Mouse (Mus musculus) thymus, postnatal 36 days (tissue): ENCODE results near the gene Odf3.

ENCODE experiments used
- DNase-seq, 2 experiments: peaks; one replicate each; pipeline ENCODE4 v3.0.0; 2022; ENCODE audit warnings: mixed read lengths in 2 of 2

The Odf3 gene

GRCm38 (mm10) chr7:140844905-140845665, 2.5 kb upstream of the Odf3 start, which contains the start of gene Scgb1c1:
Gene Scgb1c1 (plus strand): TSS chr7:140845547.
- peak; percentile 82 to 90 for DNase-seq

- DNase-seq = no peak
Measured at GRCm38 (mm10) chr7:140845683-140846082, 1.9 kb upstream of the Odf3 start.

GRCm38 (mm10) chr7:140846676-140847075, 929 bp upstream of the Odf3 start:
- no peak for DNase-seq

GRCm38 (mm10) chr7:140848591-140848990, 986 bp downstream of the Odf3 start:
- DNase-seq = no peak

- DNase-seq = no peak
Measured at GRCm38 (mm10) chr7:140851916-140852315, 4.3 kb downstream of the Odf3 start.

GRCm38 (mm10) chr7:140853386-140853785, 5.8 kb downstream of the Odf3 start:
- no peak for DNase-seq

GRCm38 (mm10) chr7:140854483-140854882, 6.9 kb downstream of the Odf3 start:
- no peak for DNase-seq

GRCm38 (mm10) chr7:140855181-140855580, 7.6 kb downstream of the Odf3 start:
- no peak for DNase-seq

- DNase-seq = peak; percentile 45 to 58
Measured at GRCm38 (mm10) chr7:140855860-140856784, 8.5 kb downstream of the Odf3 start, which contains the start of gene Gm45785. Gene Gm45785 (minus strand): TSS chr7:140856331.

GRCm38 (mm10) chr7:140856785-140857549, 9.4 kb downstream of the Odf3 start, which contains the start of gene Ric8a:
Gene Ric8a (plus strand): TSS chr7:140856957.
- DNase-seq = peak; percentile 84 to 86

- DNase-seq = no peak
Measured at GRCm38 (mm10) chr7:140857550-140858505, 10.2 kb downstream of the Odf3 start, which contains the start of gene Bet1l. Gene Bet1l (minus strand): TSS chr7:140857577.

GRCm38 (mm10) chr7:140858746-140859145, 11.1 kb downstream of the Odf3 start:
- no peak for DNase-seq

GRCm38 (mm10) chr7:140859997-140860396, 12.4 kb downstream of the Odf3 start:
- DNase-seq = no peak

- DNase-seq = no peak
Measured at GRCm38 (mm10) chr7:140860728-140861127, 13.1 kb downstream of the Odf3 start.

- no peak for DNase-seq
Measured at GRCm38 (mm10) chr7:140864761-140865160, 17.2 kb downstream of the Odf3 start.

GRCm38 (mm10) chr7:140874224-140874623, 26.6 kb downstream of the Odf3 start:
- no peak for DNase-seq

- no peak for DNase-seq
Measured at GRCm38 (mm10) chr7:140877364-140877763, 29.8 kb downstream of the Odf3 start.

GRCm38 (mm10) chr7:140879355-140879754, 31.8 kb downstream of the Odf3 start:
- no peak for DNase-seq

- DNase-seq = no peak
Measured at GRCm38 (mm10) chr7:140880419-140880818, 32.8 kb downstream of the Odf3 start.

GRCm38 (mm10) chr7:140880865-140881515, 33.4 kb downstream of the Odf3 start:
- DNase-seq = no peak
